Mouse (Mus musculus): Measurements from ENCODE around the gene Rpl15.
"Not testable (repeated sequence)": the region's sequence is repeated elsewhere in the genome, so short reads cannot be mapped to it uniquely, and the experiment has no call there.

The Rpl15 gene

GRCm38 (mm10) chr14:18242638-18243130 is 28.5 kb downstream of the Rpl15 start:
- no peak for DNase-seq (ENCODE audit: low read depth, low spot score)

- DNase-seq (ENCODE audit: low read depth, low spot score): no peak
These were observed 29.4 kb downstream of the Rpl15 start for GRCm38 (mm10) chr14:18241786-18242185.

- no peak for DNase-seq (ENCODE audit: low read depth, low spot score)
These were observed 31.1 kb downstream of the Rpl15 start for GRCm38 (mm10) chr14:18240132-18240531.

- DNase-seq (ENCODE audit: low read depth, low spot score): peak; percentile 98
These were observed 32.1 kb downstream of the Rpl15 start, which contains the start of gene Nr1d2 for GRCm38 (mm10) chr14:18238750-18239731. TSS of gene Nr1d2 (minus strand) at chr14:18239127.

- peak; percentile 99 for DNase-seq (ENCODE audit: low read depth, low spot score)
These were observed 33.0 kb downstream of the Rpl15 start for GRCm38 (mm10) chr14:18238131-18238749.

- DNase-seq (ENCODE audit: low read depth, low spot score): no peak
These were observed 33.8 kb downstream of the Rpl15 start for GRCm38 (mm10) chr14:18237381-18237780.

- DNase-seq (ENCODE audit: low read depth, low spot score): not testable (repeated sequence)
These were observed 34.5 kb downstream of the Rpl15 start for GRCm38 (mm10) chr14:18236496-18237235.

- no peak for DNase-seq (ENCODE audit: low read depth, low spot score)
These were observed 36.9 kb downstream of the Rpl15 start for GRCm38 (mm10) chr14:18233981-18234960.

GRCm38 (mm10) chr14:18233076-18233475 is 38.1 kb downstream of the Rpl15 start:
- DNase-seq (ENCODE audit: low read depth, low spot score): no peak

- DNase-seq (ENCODE audit: low read depth, low spot score): not testable (repeated sequence)
These were observed 39.3 kb downstream of the Rpl15 start for GRCm38 (mm10) chr14:18231866-18232265.

GRCm38 (mm10) chr14:18229751-18230150 is 41.4 kb downstream of the Rpl15 start:
- not testable (repeated sequence) for DNase-seq (ENCODE audit: low read depth, low spot score)

- DNase-seq (ENCODE audit: low read depth, low spot score): not testable (repeated sequence)
These were observed 45.0 kb downstream of the Rpl15 start for GRCm38 (mm10) chr14:18226181-18226580.

GRCm38 (mm10) chr14:18225431-18225830 is 45.8 kb downstream of the Rpl15 start:
- not testable (repeated sequence) for DNase-seq (ENCODE audit: low read depth, low spot score)

- DNase-seq (ENCODE audit: low read depth, low spot score): no peak
These were observed 49.2 kb downstream of the Rpl15 start for GRCm38 (mm10) chr14:18221977-18222376.

Measured in A20 (cell line).